Mouse (Mus musculus): ENCODE data around the gene Hoxa6. TPM values are rescaled to one million over a fixed set of nuclear protein-coding genes. Genes with fewer than 3 reads are reported as not detected.
A peak's percentile ranks its signal among the peaks of the same experiment; 100 is the strongest.

Hoxa6 gene
- total RNA-seq, 2 experiments from 2014 or later, result 6.7 to 10.6 TPM

DNA sequence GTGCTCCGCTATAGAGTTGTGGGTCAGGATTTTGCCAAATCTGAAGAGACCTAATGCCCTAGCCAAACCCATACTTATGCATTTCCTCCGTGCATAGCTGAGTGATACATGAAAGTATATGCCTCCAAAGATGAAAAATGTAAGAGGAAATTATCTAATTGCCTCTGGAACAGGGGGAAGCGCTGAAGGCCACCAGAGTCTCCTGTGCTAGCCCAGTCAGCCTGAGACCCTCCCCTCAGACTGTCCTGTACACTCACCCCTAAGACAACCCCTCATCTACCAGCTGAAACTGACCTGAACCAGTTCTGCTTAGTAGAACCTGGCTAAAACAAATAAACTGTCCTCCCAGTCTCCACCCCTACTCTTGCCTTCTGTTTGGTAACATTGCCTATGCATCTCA, 27.8 kb downstream of the Hoxa6 start:
- no peak for DNase-seq (ENCODE audit: low spot score in 2 of 2)

DNA sequence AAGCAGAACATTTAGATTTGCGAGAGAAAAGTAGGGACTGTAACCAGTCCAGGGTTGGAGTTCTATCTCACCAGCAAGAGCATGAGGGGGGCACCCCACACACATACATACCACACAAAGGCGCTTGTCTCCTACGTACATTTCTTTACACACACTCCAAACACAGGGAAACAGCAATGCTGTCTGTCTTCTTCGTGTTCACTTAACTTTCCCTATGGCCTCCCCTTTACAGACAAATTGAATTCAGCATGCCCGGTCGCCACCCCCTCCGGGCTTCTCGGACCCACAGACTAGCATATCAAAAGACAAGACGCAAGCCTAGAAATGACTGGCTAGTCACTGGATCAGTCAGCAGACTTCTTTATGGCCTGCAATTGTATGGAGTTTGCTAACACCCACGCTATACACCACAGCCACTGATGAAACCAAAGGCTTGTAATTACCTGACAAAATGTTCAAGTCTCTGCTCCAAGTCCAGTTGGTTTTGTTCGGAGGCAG, 28.3 kb downstream of the Hoxa6 start:
- no peak for DNase-seq (ENCODE audit: low spot score in 2 of 2)

DNA sequence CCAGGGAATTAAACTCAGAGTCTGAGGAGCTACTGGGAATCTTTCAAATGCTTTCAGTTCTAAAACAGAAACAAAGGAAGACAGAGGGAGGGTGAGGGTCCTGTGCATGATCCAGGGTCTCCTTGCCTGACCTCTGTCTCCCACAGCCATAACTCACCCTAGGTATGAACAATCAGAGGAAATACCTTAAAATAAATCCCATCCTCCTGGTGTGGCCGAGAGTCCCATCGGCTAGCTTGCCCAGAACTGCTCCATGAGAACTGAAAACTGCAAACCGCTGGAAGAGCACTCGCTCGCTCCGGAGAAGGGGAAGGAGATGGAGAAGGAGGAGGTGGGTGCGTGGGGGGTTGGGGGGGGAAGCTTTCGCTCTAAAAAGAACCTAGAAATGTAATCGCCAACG, 28.8 kb downstream of the Hoxa6 start:
- no peak for DNase-seq (ENCODE audit: low spot score in 2 of 2)

DNA sequence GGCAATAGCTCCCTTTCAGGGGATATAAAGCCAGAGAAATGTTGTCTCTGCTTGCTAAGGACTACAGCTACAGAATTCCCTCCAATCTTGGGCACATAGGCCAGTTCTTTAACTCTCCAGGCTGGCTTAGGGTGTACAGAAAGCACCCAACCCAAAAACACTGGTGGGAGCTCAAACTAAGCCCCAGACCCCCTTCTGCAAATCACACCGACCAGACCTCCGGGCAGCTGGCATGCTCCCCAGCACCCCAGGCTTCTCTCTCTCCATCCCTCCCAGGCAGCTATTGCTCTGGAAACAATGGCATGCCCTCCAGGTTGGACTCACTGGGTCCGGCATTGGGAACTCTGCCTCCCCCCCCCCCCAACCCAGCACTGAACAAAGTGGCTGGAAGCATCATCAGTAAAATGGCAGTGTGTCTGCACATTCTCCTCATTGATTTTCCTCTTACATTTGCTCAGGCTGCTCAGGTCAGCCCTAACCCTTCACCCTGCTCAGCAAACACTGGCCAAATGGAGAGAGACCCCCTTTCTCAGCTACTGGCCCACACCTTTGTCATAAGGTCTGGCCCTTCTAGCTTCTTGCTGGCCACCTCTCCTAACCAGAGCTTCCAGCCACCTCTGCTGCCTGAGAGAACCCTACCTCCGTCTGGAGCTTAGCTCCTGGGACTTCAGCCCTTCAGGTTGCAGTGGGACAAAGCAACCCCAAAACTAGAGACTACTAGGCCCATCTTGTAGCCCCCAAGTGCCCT, 29.4 kb downstream of the Hoxa6 start:
- DNase-seq (ENCODE audit: low spot score in 2 of 2), result no peak

GRCm38 (mm10) chr6:52177806-52178205, 30.7 kb downstream of the Hoxa6 start:
- no peak for DNase-seq (ENCODE audit: low spot score in 2 of 2)

- no peak for DNase-seq (ENCODE audit: low spot score in 2 of 2)
These were observed 31.3 kb downstream of the Hoxa6 start, which contains the start of gene 5730596B20Rik for GRCm38 (mm10) chr6:52177061-52177735. TSS of gene 5730596B20Rik (plus strand) at chr6:52177498.

DNA sequence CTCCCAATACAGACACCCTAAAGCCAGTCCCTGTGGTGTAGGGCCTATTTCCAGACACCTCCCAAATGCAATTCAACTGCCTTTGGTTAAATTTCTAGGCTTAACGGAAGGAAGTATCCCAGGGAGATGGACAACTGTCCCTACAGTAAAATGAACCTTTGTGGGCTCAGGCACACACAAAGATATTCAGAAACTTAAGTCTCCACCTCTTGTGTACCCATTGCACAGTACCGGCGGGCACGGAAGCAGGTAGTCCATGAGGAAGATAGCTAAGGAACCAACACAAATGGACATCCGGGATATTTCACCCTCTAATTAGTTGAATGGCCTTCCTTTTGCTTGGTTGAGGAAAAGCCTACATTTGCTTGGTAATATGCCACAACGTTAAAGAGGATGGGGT, 32.1 kb downstream of the Hoxa6 start:
- no peak for DNase-seq (ENCODE audit: low spot score in 2 of 2)

- no peak for DNase-seq (ENCODE audit: low spot score in 2 of 2)
These were observed 32.7 kb downstream of the Hoxa6 start for GRCm38 (mm10) chr6:52175864-52176263.

GRCm38 (mm10) chr6:52174968-52175751, 33.4 kb downstream of the Hoxa6 start:
- DNase-seq (ENCODE audit: low spot score in 2 of 2), result no peak

- no peak for DNase-seq (ENCODE audit: low spot score in 2 of 2)
These were observed 34.9 kb downstream of the Hoxa6 start for GRCm38 (mm10) chr6:52173648-52174047.

GRCm38 (mm10) chr6:52172501-52172900, 36.0 kb downstream of the Hoxa6 start:
- peak; percentile 85 to 90 for DNase-seq (ENCODE audit: low spot score in 2 of 2)

GRCm38 (mm10) chr6:52171938-52172337, 36.6 kb downstream of the Hoxa6 start:
- DNase-seq (ENCODE audit: low spot score in 2 of 2), result no peak

DNA sequence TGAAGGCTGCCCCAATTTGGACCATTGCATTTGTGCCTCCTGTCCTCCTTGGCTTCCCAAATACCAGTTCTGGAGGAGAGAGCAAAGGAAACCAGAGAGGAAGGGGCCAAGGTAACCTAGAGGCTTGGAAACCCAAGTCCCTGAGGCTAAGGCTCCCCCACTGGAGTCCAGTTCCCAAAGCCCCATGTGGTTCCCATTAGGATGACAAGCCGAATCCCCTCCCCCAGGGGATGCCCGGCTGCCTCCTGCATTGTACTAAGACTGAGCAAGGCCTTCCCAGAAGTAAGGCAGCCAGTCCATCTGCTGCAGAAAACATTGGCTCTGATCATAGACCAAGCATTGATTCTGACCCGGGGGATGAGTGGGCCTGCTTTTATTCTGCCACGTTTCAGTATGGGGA, 37.2 kb downstream of the Hoxa6 start:
- DNase-seq (ENCODE audit: low spot score in 2 of 2), result no peak

GRCm38 (mm10) chr6:52170898-52171223, 37.7 kb downstream of the Hoxa6 start:
- DNase-seq (ENCODE audit: low spot score in 2 of 2), result no peak

DNA sequence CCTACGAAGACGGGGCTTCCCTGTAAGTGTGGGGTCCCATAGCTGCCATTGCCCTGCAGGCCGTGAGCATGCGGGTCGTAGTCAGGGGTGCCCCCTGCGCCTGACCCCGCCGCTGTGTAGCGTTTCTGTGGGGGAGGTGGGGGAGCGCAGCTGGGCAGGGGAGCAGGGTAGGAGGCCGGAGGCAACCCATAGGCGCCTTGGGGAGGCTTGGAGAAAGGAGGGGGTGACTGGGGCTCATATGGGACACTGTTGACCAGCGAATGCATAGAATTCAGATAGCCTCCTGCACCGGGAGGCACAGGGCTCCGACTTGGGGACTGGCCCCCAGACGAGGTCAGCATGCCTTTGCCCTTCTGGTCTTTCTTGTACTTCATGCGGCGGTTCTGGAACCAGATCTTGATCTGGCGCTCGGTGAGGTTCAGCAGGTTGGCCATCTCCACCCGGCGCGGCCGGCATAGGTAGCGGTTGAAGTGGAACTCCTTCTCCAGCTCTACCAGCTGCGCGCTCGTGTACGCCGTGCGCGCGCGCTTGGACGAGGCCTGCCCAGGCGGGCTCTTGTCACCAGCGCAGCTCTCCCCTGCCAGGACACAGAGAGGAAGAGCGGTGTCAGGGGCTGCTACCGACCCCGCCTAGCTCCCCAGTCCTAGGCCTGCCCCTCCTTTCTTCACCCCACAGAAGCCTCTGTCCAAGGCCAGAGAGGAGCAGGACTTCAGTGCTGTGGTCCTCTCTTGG, 38.2 kb downstream of the Hoxa6 start:
- DNase-seq (ENCODE audit: low spot score in 2 of 2), result peak in 1 of 2 experiments; percentile 37

GRCm38 (mm10) chr6:52169499-52170165, 38.9 kb downstream of the Hoxa6 start:
- no peak for DNase-seq (ENCODE audit: low spot score in 2 of 2)

DNA sequence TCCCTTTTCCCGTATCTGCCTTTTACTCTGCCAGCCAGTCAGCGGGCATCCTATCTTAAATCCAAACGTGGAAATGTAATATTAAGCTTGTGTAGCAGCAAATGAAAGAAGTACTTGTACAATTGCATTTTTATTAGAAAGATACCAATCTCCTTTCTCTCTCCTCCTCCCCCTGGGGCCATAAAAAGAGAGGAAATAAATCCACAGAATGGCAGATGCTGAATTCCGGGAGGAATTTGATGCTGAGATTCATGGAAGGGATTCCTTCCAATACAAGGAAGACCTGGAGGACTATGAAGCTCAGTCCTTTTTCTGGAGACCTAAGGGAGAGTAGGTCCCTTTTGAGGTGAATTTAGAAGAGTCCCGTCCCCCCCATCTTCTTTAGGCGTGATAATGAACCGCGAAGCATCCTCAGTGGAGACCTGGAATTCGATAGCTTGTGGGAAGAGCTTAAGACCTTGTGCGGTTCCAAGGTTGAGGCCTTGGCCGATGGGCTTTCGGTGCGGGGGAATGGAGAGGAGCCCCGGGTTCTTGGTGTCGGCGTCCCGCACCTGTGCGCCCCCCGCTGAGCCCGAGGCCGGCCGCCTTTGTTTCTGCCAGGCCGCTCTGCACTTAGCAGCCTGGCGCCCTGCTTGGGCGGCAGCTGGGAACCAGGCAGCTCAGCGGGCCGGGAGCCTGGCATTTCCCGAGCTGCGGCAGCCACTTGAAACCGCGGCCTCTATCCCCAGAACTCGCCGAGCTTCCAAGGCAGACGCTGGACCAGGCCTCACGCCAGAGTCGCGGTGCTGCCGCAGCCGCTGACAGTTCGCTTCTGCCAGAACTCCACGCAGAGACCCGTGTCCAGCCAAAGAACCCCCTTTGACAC, 40.1 kb downstream of the Hoxa6 start:
- no peak for DNase-seq (ENCODE audit: low spot score in 2 of 2)

GRCm38 (mm10) chr6:52167736-52168161, 40.8 kb downstream of the Hoxa6 start:
- no peak for DNase-seq (ENCODE audit: low spot score in 2 of 2)

GRCm38 (mm10) chr6:52167176-52167575, 41.3 kb downstream of the Hoxa6 start:
- DNase-seq (ENCODE audit: low spot score in 2 of 2), result no peak
